Mouse (Mus musculus) cortical plate, adult 2 months (tissue): ENCODE data around the gene Slc38a8.

Source experiments
- CTCF ChIP-seq: fragments of 200-500 bp; IDR thresholded peaks from 2 replicates; pipeline ENCODE4 v1.5.1; 2011; ENCODE audit warnings: mild to moderate bottlenecking, control low read depth, low read length; ENCODE audit not compliant: insufficient read depth; ENCODE audit errors: extremely low read depth
- POLR2A ChIP-seq: fragments of 200-500 bp; IDR thresholded peaks from 2 replicates; pipeline ENCODE4 v1.6.1; 2011; ENCODE audit warnings: mild to moderate bottlenecking, low read length, control low read depth; ENCODE audit not compliant: insufficient read depth; ENCODE audit errors: extremely low read depth

DNA sequence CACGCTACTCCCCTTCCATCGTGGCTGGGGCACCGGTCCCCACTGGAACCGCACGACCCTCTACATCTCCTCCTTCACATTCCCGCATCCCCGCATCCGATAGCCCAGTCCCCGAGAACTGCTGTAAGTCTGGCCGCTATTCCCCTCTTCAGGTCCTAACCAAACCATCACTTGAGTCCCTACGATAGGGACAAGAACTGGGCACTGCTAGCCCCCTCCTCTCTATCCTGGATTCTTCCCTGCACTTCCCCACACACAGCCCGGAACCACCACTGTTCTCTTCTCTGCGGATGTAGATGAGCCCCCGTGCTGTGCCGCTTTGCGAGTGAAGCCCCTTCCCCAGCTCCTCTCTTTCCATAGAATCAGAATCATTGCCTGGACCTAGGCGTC, 53.7 kb downstream of the Slc38a8 start:
- no peak for TF ChIP-seq CTCF
- no peak for TF ChIP-seq POLR2A
